Mouse (Mus musculus) bone marrow macrophage, adult 2 months (primary cell): ENCODE measurements around the gene Gtsf1l. TPM values are rescaled to one million over a fixed set of nuclear protein-coding genes. Genes with fewer than 3 reads are reported as not detected.

Experiments used
- H3K27ac ChIP-seq: 2 replicates; pipeline ENCODE4 v1.5.1; 2012; ENCODE audit warnings: low read depth, low read length; ENCODE audit not compliant: insufficient read depth
- H3K4me1 ChIP-seq: 2 replicates; pipeline ENCODE4 v1.6.1; 2012; ENCODE audit warnings: low read length; ENCODE audit not compliant: control insufficient read depth, insufficient read depth
- H3K4me3 ChIP-seq: 2 replicates; pipeline ENCODE4 v1.5.1; 2012; ENCODE audit warnings: mild to moderate bottlenecking, low read length, moderate library complexity; ENCODE audit not compliant: insufficient read depth
- CTCF ChIP-seq: IDR thresholded peaks from 2 replicates; pipeline ENCODE4 v1.5.1; 2012; ENCODE audit warnings: low read depth, mild to moderate bottlenecking, low read length, moderate library complexity
- POLR2A ChIP-seq: IDR thresholded peaks from 2 replicates; pipeline ENCODE4 v1.6.1; 2012; ENCODE audit warnings: mild to moderate bottlenecking, low read depth, low read length, borderline replicate concordance
- polyA plus RNA-seq: library from polyadenylated mRNA; stranded (reverse); fragments of >200 nt; gene quantifications from 2 replicates; pipeline ENCODE4 v1.2.4, GENCODE M21; 2012; ENCODE audit not compliant: missing spikeins, insufficient read depth, insufficient read length

The Gtsf1l gene
- not detected in 2 replicates for polyA plus RNA-seq

DNA sequence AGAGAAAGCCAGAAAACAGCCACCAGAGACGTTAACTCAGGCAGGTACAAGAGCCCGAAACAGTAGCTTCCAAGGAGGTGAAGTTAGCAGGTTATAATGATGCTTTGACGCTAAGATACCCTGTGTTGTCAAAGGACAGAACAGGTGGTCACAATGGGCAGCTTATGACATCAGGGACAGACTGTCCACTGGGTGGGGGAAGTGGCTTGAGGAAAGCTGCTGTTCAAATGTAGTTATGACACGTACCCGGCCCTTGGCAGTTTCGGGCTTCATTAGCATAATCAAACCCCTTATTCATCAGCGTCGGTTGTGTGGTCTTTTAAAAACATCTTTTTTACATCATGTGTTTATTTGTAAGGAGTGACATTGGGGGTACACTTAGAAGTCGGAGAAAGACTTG is at the start of gene Gtsf1l:
Gtsf1l (minus strand) TSS at position 128 of the 400 bp plus-strand sequence.
- Histone ChIP-seq H3K4me3 (no peak within 1 kb of the TSS), H3K4me1 (no peaks in the 10 kb centered on the region; the same call in 1 of the 2 replicates), H3K27ac (no peak within 1 kb of the TSS)
- no peak for TF ChIP-seq CTCF
- TF ChIP-seq POLR2A: no peak

DNA sequence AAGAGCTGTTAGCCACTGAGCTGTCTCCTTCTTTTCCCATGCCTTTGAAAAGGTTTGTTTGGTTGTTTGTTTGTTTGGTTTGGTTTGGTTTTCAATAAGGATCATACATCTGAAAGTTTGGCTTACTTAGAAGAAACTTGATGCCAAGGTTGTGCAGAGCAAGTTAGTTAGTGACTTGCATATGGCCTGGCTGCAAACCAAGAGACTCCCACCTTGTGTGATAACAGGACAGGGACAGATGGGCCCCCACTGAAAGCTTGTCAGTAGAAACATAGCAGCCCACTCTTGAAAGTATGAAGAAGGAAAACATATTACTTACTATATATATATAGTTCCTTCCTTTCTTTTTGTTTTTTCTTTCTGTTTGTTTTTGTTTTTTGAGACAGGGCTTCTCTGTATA is 49.3 kb upstream of the Gtsf1l start:
- TF ChIP-seq CTCF: no peak
- no peak for TF ChIP-seq POLR2A
- no peaks in the 10 kb centered on the region for H3K4me1 ChIP-seq

DNA sequence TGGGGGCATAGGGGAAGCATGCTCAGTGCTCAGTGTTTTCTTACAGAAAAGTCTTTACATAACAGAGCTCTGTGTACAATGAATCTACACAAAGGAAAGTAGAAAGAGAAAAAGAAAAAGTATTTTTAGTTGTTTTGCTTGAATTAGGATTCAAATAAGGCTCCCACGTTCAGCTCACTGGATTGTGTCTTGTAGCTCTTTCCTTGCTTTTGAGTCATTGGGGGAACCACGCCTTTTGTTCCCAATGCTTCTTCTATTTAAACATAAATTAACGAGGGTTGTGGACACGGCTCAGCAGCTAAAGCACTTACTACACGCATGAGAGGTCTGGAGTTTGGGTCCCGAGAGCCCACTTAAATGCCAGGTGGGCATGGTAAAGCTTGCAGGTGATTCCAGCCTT is 48.3 kb upstream of the Gtsf1l start:
- Histone ChIP-seq H3K4me1 (no peaks in the 10 kb centered on the region), H3K27ac (no peak overlapping the region), H3K4me3 (no peak overlapping the region)
- no peak for TF ChIP-seq CTCF
- no peak for TF ChIP-seq POLR2A

More for the DNA sequence above, 49.3 kb upstream of the Gtsf1l start:
- no peak overlapping the region for H3K27ac ChIP-seq
- no peak overlapping the region for H3K4me3 ChIP-seq

DNA sequence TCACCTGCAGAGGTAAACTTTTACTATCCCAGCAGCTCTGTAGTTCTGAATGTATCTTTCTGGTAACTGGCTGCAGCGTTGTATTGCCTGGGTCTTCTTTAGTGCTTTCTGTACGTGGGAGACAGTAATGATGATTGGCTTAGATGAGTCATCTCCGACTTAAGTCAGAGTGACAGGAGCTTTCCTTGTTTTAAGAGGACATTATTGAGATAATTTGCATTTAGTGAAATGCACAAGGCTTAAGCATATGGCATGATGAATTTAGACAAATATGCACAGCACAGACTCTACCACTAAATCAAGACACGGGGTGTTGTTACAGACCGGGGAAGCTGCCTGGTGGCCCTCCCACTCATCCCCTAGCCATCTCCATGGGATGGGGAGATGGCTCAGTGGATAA is 44.7 kb upstream of the Gtsf1l start:
- H3K4me3 ChIP-seq: no peak overlapping the region
- H3K4me1 ChIP-seq: no peaks in the 10 kb centered on the region
- TF ChIP-seq POLR2A: no peak
- no peak for TF ChIP-seq CTCF
- no peak overlapping the region for H3K27ac ChIP-seq

DNA sequence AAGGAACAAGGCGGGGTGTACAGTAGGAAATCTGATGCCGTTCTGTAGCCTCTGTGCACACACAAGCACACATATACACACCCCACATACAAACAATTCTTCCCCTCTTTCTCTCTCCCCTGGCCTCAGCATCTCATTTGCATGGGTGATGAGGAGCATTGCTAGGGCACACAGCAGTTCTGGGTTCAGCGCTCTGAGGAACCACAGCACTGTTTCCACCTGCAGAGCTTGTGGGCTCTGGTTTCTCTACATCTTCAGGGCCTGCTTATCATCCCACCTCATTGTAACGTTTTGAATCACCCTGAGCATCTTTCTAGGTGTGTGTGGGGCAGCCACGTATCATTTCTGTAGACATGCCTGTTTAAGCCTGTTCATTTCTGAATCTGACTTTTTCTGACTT is 43.2 kb upstream of the Gtsf1l start:
- H3K4me1 ChIP-seq: no peaks in the 10 kb centered on the region
- TF ChIP-seq CTCF (no peak), POLR2A (no peak)
- no peak overlapping the region for H3K27ac ChIP-seq
- H3K4me3 ChIP-seq: no peak overlapping the region

DNA sequence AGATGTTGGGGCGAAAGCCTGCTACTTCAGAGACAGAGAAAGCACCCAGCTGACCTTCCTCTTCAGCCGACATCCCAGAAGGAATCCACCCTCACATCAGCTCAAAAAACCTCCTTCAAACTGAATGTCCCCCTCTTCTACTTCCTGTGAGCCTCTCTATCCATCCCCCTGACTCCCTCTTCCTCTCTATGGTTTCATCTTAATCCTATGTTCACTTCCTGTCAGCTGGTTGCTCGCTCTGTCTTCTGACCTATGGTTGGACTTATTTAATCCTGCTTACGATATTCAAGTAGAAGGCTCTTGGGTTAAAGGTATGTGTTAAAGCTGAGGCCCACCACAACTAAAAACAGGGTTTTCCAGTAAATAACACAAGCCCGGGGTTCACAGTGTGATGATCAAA is 35.8 kb upstream of the Gtsf1l start:
- no peak overlapping the region for H3K4me3 ChIP-seq
- peaks cover 4% of the 10 kb centered on the region; the same call in 1 of the 2 replicates for H3K4me1 ChIP-seq
- H3K27ac ChIP-seq: no peak overlapping the region
- TF ChIP-seq CTCF (no peak), POLR2A (no peak)

DNA sequence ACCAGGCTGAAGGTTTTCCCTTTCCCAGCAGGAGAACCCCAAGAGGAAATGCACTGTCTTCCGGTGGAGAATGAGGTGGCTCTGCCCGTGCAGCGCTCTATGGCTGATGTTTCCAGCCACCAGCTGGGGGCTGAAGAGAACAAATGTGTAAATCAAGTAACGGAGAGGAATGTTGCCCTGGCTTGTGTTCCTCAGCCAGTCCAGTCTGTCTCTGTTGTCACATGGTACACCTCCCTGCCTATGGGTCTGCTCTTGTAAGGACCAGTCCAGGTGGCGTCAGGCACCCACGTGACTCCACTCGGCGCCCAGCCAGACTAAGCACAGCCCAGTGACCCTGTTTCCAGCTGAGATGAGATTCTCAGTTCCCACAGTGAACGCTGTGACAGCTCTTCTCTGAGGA is 34.7 kb upstream of the Gtsf1l start:
- no peak for TF ChIP-seq POLR2A
- TF ChIP-seq CTCF: no peak
- H3K27ac ChIP-seq: no peak overlapping the region
- peaks cover 4% of the 10 kb centered on the region; the same call in 1 of the 2 replicates for H3K4me1 ChIP-seq
- H3K4me3 ChIP-seq: no peak overlapping the region

DNA sequence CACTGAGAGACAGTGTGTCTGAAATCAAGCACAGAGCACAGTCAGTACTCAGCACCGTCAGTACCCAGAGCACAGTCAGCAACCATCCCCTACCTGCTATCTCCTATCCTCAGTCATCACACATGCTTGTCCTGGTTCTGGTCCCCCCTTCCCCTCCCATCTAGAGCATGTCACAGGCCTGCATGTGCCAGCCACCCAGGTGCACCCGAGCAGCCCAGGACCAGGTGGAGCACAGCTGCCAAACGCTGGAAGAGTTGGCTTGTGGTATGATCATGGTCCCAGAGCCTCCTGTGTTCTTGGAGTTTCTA is 33.7 kb upstream of the Gtsf1l start:
- Histone ChIP-seq H3K4me3 (no peak overlapping the region), H3K27ac (no peak overlapping the region), H3K4me1 (peaks cover 4% of the 10 kb centered on the region; the same call in 1 of the 2 replicates)
- no peak for TF ChIP-seq POLR2A

DNA sequence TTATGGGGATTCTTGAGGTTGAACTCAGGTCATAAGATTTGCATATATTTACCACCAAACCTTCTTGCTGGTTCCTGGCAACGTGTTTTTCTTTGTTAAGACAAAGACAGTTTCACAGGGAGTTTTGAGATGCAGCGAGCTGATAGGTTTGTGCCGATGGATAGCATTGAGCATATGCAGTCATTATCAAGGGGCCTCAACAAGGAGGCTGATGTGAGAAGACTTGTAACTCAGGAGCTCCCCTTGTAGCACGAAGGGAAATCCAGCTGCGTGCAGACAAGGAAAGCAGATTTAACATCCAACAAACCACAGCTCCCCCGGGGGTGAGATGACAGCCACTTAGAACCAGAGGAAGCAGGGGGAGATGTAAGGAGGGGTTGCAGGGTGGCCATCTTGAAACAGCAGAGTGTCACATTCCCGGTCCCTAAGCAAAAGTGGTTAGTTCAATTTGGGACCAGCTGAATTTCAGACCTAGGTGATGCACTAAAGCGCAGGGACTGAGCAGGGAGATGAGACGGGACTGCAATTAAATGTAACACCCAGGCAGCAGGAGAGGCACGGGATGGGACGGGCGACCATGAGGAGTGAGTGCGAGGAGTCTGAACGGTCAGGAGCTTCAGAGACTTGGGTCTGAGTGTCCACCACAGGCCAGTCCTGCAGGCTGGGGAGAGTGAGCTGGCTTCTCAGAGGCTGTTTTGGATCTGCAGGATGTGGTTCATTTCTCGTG is 33.1 kb upstream of the Gtsf1l start:
- Histone ChIP-seq H3K4me3 (no peak overlapping the region), H3K27ac (no peak overlapping the region), H3K4me1 (peaks cover 4% of the 10 kb centered on the region; the same call in 1 of the 2 replicates)
- no peak for TF ChIP-seq POLR2A
- TF ChIP-seq CTCF: no peak

DNA sequence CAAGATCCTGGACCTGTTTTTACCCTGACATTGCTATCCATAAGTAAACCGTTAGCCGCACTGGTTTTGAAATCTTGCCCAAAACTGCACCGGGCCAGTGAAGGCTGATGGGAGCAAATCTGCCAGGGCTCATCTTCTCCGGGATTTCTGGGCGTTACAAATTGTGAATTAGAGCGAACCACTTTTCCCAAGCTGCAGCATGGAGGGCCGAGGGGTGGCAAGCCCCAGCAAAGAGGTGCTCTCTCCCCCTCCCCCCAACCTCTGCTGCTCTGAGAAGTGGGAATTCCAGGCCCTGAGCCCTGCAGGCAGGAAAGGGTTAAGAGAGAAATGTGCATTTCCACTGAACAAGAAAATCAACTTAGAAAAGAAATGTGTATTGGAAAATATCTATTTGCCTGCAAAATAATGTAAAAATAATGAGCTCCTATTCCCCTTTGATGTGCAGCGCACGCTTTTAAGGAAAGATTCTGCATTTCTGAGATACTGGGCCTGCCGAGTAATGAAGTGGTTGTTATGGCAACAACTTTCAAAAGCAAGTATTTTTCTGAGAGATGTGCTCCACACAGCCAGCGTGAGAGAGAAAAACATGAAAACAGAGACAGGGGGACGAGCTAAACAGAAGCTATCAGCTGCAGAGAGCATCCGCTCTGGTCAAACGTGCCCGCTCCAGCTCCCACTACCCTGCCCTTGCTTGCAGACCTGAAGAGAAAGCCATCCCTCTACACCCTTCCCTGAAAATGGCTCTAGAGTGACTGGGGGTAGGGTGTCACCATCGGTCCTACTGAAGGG is 24.0 kb upstream of the Gtsf1l start:
- H3K4me1 ChIP-seq: no peaks in the 10 kb centered on the region
- H3K27ac ChIP-seq: no peak overlapping the region
- TF ChIP-seq POLR2A: no peak
- TF ChIP-seq CTCF: no peak
- H3K4me3 ChIP-seq: no peak overlapping the region
